Mouse (Mus musculus): Measurements from ENCODE around the gene Vgf. TPM values are rescaled to one million over a fixed set of nuclear protein-coding genes. Genes with fewer than 3 reads are reported as not detected.
A peak's percentile ranks its signal among the peaks of the same experiment; 100 is the strongest.

Vgf gene
- polyA plus RNA-seq, 1 experiment from 2014 or later, result 0.13 TPM

- no peaks in the 10 kb centered on the region for H3K27me3 ChIP-seq
- no peak for ATAC-seq (ENCODE audit: insufficient number of reproducible peaks, insufficient read depth, low FRiP score, low TSS enrichment, low read depth)
- peak overlapping the region; percentile 14; the same call in 1 of the 2 replicates for H3K27ac ChIP-seq
- peaks cover 10% of the 10 kb centered on the region for H3K36me3 ChIP-seq
- H3K4me1 ChIP-seq, result peaks cover 13% of the 10 kb centered on the region
- no peak overlapping the region for H3K9ac ChIP-seq
- H3K4me2 ChIP-seq, result peak overlapping the region; percentile 3; the same call in 1 of the 2 replicates
- 69% methylated on average over 2 of the region's 2 CpGs for WGBS
- H3K9me3 ChIP-seq, result no peaks in the 10 kb centered on the region
- no peak overlapping the region for H3K4me3 ChIP-seq
These were observed 25.6 kb upstream of the Vgf start for GRCm38 (mm10) chr5:137000612-137001011.

DNA sequence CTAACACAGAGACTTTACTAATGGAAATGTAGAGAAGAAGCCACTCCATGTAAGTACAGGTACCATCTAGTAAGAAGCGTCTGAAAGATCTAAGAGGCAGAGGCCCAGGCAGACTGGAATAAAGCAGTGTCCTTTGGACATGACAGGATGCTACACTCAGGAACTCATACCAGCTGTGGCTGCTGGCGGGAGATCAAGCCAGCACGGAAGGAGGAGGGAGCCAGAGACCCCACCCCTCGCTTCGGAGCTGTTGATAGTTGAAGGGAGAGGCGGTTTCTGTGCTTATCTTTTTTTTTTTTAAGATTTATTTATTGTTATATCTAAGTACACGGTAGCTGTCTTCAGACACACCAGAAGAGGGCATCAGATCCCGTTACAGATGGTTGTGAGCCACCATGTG lies 18.9 kb upstream of the Vgf start:
- Histone ChIP-seq H3K27me3 (no peaks in the 10 kb centered on the region), H3K4me2 (no peak overlapping the region), H3K36me3 (no peaks in the 10 kb centered on the region), H3K9me3 (no peaks in the 10 kb centered on the region), H3K4me1 (no peaks in the 10 kb centered on the region), H3K4me3 (no peak overlapping the region), H3K9ac (no peak overlapping the region), H3K27ac (no peak overlapping the region)
- no peak for ATAC-seq (ENCODE audit: insufficient number of reproducible peaks, insufficient read depth, low FRiP score, low TSS enrichment, low read depth)
- WGBS, result 50% methylated on average over 8 of the region's 8 CpGs

DNA sequence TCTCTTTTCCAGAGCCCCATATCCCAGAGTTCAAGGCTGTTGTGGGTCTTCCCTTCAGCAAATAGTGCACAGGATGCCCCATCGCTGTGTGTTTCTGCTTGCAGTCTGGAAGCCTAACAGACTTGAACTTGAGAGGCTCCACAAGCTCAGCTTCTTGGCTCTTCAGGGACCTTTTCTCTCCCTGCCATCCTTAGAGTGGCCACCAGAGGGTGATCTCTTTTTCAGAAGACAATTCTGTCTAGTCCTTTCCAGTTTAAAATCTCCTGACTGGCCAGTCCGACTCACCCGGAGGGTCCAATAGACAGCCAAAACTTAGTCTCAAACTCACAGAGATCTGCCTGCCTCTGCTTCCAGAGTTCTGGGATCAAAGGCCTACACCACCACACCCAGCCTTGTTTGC lies 16.2 kb upstream of the Vgf start:
- H3K9ac ChIP-seq, result no peak overlapping the region
- no peak overlapping the region for H3K4me2 ChIP-seq
- H3K9me3 ChIP-seq, result no peaks in the 10 kb centered on the region
- no peak for ATAC-seq (ENCODE audit: insufficient number of reproducible peaks, insufficient read depth, low FRiP score, low TSS enrichment, low read depth)
- H3K27me3 ChIP-seq, result no peaks in the 10 kb centered on the region
- no peak overlapping the region for H3K4me3 ChIP-seq
- 39% methylated on average over 3 of the region's 3 CpGs for WGBS
- no peaks in the 10 kb centered on the region for H3K36me3 ChIP-seq
- H3K4me1 ChIP-seq, result no peaks in the 10 kb centered on the region
- H3K27ac ChIP-seq, result no peak overlapping the region

GRCm38 (mm10) chr5:137012401-137012950 lies 13.7 kb upstream of the Vgf start:
- H3K9me3 ChIP-seq, result no peaks in the 10 kb centered on the region
- H3K27me3 ChIP-seq, result no peaks in the 10 kb centered on the region
- 74% methylated on average over 15 of the region's 15 CpGs for WGBS
- no peaks in the 10 kb centered on the region for H3K36me3 ChIP-seq
- no peak overlapping the region for H3K4me2 ChIP-seq
- no peak overlapping the region for H3K27ac ChIP-seq
- no peak overlapping the region for H3K9ac ChIP-seq
- ATAC-seq (ENCODE audit: insufficient number of reproducible peaks, insufficient read depth, low FRiP score, low TSS enrichment, low read depth), result no peak
- H3K4me1 ChIP-seq, result no peaks in the 10 kb centered on the region
- H3K4me3 ChIP-seq, result no peak overlapping the region

GRCm38 (mm10) chr5:137015913-137016312 lies 10.3 kb upstream of the Vgf start:
- no peak overlapping the region for H3K4me2 ChIP-seq
- H3K4me1 ChIP-seq, result no peaks in the 10 kb centered on the region
- H3K9me3 ChIP-seq, result no peaks in the 10 kb centered on the region
- WGBS, result 80% methylated on average over 3 of the region's 3 CpGs
- H3K27ac ChIP-seq, result no peak overlapping the region
- no peaks in the 10 kb centered on the region for H3K36me3 ChIP-seq
- peaks cover 7% of the 10 kb centered on the region; the same call in 1 of the 2 replicates for H3K27me3 ChIP-seq
- no peak overlapping the region for H3K4me3 ChIP-seq
- no peak for ATAC-seq (ENCODE audit: insufficient number of reproducible peaks, insufficient read depth, low FRiP score, low TSS enrichment, low read depth)
- no peak overlapping the region for H3K9ac ChIP-seq

GRCm38 (mm10) chr5:137024318-137024717 lies 1.9 kb upstream of the Vgf start:
- H3K27ac ChIP-seq, result no peak overlapping the region
- H3K9me3 ChIP-seq, result no peaks in the 10 kb centered on the region
- WGBS, result 40% methylated on average over 3 of the region's 3 CpGs
- H3K36me3 ChIP-seq, result no peaks in the 10 kb centered on the region
- no peak overlapping the region for H3K9ac ChIP-seq
- H3K4me2 ChIP-seq, result no peak overlapping the region
- H3K4me1 ChIP-seq, result peaks cover 11% of the 10 kb centered on the region; the same call in 1 of the 2 replicates
- ATAC-seq (ENCODE audit: insufficient number of reproducible peaks, insufficient read depth, low FRiP score, low TSS enrichment, low read depth), result no peak
- H3K4me3 ChIP-seq, result no peak overlapping the region
- peaks cover 63% of the 10 kb centered on the region for H3K27me3 ChIP-seq

GRCm38 (mm10) chr5:137025132-137025531 lies 1.1 kb upstream of the Vgf start:
- H3K27me3 ChIP-seq, result peaks cover 68% of the 10 kb centered on the region
- H3K9ac ChIP-seq, result no peak overlapping the region
- H3K4me3 ChIP-seq, result no peak overlapping the region
- H3K36me3 ChIP-seq, result no peaks in the 10 kb centered on the region
- H3K4me2 ChIP-seq, result 0 out of 2 replicates have a peak overlapping the region, but pooled peaks have one; percentile 20
- no peak for ATAC-seq (ENCODE audit: insufficient number of reproducible peaks, insufficient read depth, low FRiP score, low TSS enrichment, low read depth)
- H3K9me3 ChIP-seq, result no peaks in the 10 kb centered on the region
- H3K4me1 ChIP-seq, result peaks cover 17% of the 10 kb centered on the region
- no peak overlapping the region for H3K27ac ChIP-seq
- under 1% methylated on average over 23 of the region's 23 CpGs for WGBS

DNA sequence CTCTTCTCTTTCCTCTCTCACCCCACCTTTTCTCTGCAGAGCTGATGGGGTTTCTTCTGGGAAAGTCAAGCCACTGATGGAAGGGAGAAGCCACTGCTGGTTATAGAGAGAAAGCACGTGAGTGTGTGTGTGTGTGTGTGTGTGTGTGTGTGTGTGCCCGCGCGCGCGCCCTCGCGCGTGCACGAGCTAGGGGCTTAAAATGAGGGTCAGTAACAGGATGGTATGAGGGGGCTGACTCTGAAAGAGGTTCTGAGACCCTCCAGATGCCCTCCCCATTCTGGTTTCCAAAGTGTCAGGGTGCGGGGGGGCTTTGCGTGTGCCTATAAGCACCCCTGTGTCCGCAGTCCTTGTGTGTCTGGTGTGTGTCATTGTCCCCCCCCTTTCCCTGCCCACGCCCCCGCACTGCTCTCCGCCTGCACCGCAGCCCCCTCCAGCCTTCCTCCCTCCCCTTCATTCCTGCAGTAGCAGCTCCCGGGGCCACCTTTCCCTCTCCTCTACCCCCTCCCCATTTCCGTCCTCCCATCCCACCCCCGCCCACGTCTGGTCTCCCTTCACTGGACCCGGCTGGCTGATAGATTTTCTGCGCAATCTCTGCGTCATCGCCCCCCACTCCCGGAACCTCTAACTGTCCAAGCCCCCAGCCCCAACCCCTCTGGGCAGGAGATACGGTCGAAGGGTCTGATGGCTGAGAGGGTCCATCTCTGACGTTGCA lies 2.5 kb downstream of the Vgf start:
- Histone ChIP-seq H3K9ac (no peak overlapping the region), H3K4me1 (peaks cover 41% of the 10 kb centered on the region), H3K9me3 (no peaks in the 10 kb centered on the region), H3K27ac (no peak overlapping the region), H3K4me2 (peak overlapping the region; percentile 65; the same call in 1 of the 2 replicates), H3K36me3 (no peaks in the 10 kb centered on the region), H3K27me3 (peaks cover 95% of the 10 kb centered on the region), H3K4me3 (no peak overlapping the region)
- ATAC-seq (ENCODE audit: insufficient number of reproducible peaks, insufficient read depth, low FRiP score, low TSS enrichment, low read depth), result no peak
- WGBS, result 5% methylated on average over 28 of the region's 29 CpGs

- Histone ChIP-seq H3K4me3 (peak overlapping the region; percentile 38), H3K4me2 (peak overlapping the region; percentile 65), H3K27ac (no peak overlapping the region), H3K9me3 (no peaks in the 10 kb centered on the region), H3K36me3 (no peaks in the 10 kb centered on the region), H3K4me1 (peaks cover 41% of the 10 kb centered on the region), H3K27me3 (peaks cover 94% of the 10 kb centered on the region), H3K9ac (no peak overlapping the region)
- no peak for ATAC-seq (ENCODE audit: insufficient number of reproducible peaks, insufficient read depth, low FRiP score, low TSS enrichment, low read depth)
- 2% methylated on average over 8 of the region's 8 CpGs for WGBS
These were observed 3.0 kb downstream of the Vgf start for GRCm38 (mm10) chr5:137029273-137029585.

GRCm38 (mm10) chr5:137029643-137030415 lies 3.6 kb downstream of the Vgf start:
- peak; percentile 48; the same call in 1 of the 2 replicates for ATAC-seq (ENCODE audit: insufficient number of reproducible peaks, insufficient read depth, low FRiP score, low TSS enrichment, low read depth)
- H3K4me2 ChIP-seq, result peak overlapping the region; percentile 65
- peak overlapping the region; percentile 38 for H3K4me3 ChIP-seq
- under 1% methylated on average over 52 of the region's 52 CpGs for WGBS
- no peaks in the 10 kb centered on the region; the same call in 1 of the 2 replicates for H3K36me3 ChIP-seq
- H3K9me3 ChIP-seq, result no peaks in the 10 kb centered on the region
- peaks cover 88% of the 10 kb centered on the region for H3K27me3 ChIP-seq
- no peak overlapping the region for H3K27ac ChIP-seq
- peaks cover 41% of the 10 kb centered on the region for H3K4me1 ChIP-seq
- no peak overlapping the region for H3K9ac ChIP-seq

DNA sequence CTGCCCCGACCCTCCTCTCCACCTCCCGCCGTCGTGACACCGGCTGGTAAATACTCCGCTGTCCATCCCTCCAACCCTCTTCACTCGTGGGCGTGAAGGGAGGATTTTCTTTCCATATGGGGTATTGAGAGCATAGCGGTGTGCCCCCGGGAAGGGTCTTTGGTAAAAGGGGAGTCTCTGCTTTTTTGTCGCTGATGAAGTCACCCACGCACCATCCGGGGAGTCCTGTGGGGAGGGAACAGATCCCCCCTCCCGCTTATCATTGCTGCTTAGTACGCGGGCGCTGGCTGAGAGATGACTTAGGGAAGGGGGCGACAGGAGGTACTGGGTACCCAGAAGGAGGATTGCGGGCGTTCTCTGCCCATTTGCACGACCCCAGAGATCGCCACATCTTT lies 4.2 kb downstream of the Vgf start:
- H3K4me2 ChIP-seq, result peak overlapping the region; percentile 65
- WGBS, result 14% methylated on average over 22 of the region's 22 CpGs
- no peak overlapping the region for H3K9ac ChIP-seq
- H3K4me3 ChIP-seq, result peak overlapping the region; percentile 38; the same call in 1 of the 2 replicates
- H3K27ac ChIP-seq, result no peak overlapping the region
- ATAC-seq (ENCODE audit: insufficient number of reproducible peaks, insufficient read depth, low FRiP score, low TSS enrichment, low read depth), result no peak
- peaks cover 82% of the 10 kb centered on the region for H3K27me3 ChIP-seq
- peaks cover 2% of the 10 kb centered on the region; the same call in 1 of the 2 replicates for H3K36me3 ChIP-seq
- H3K9me3 ChIP-seq, result no peaks in the 10 kb centered on the region
- peaks cover 39% of the 10 kb centered on the region for H3K4me1 ChIP-seq
